Mouse (Mus musculus): ENCODE measurements around the gene Gm5431.
"Not testable (repeated sequence)": the region's sequence is repeated elsewhere in the genome, so short reads cannot be mapped to it uniquely, and the experiment has no call there.

Gene Gm5431

DNA sequence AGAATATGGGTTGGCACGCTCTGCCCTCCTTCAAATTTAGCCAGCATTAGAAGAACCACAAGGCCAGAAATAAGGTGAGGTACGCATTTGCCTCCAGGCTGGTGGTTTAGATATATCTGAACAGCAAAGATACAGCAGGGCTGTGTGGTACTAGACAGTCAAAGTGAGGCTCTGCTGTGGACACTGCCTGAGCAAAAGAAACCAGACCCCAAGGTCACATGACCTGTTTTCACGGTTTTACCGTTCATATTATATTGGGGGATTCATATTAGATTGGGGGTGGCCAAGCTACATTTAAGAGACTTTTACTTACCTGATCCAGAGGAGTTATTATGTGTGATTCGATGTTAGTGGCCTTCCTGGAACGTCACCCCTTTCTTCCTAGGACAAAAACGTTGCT, 31.2 kb downstream of the Gm5431 start:
- no peak for DNase-seq

DNA sequence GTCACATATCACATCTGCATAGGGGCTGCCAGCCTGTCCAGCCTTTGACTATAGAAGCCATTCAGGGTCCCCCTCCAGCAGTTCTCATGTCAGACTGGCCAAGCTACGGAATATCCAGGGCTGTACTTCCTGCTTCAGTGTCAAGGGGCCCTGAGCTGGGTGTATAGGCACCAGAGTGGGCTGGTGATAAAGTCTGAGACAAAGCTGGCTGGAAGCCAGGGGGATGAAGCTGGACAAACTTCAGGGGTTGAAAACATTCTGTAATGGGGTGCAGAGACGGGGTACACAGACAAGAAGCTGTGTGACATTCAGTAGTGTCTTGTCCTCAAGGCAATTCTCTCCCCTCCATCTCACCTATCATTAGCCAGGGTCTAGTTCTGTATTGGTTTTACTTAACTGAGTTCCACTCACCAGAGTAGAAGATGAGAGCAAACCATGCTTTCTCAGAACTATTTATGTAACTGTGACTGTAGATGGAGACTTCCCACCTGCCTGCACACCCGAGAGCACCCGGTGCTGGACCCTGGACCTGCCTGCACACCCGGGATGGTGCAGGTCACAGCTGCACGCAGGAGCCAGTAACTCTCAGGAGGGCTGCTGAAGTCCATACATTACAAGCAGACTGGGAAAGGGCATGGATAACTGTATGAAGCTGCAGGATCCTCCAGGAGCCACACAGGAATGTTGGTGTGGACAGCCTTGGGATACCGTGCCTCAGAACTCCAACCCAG, 32.5 kb downstream of the Gm5431 start:
- no peak for DNase-seq

- DNase-seq: no peak
These were observed 35.5 kb downstream of the Gm5431 start for GRCm38 (mm10) chr11:48866481-48866880.

GRCm38 (mm10) chr11:48863808-48864207, 38.2 kb downstream of the Gm5431 start:
- no peak for DNase-seq

- no peak for DNase-seq
These were observed 39.2 kb downstream of the Gm5431 start for GRCm38 (mm10) chr11:48862784-48863319.

- no peak for DNase-seq
These were observed 43.0 kb downstream of the Gm5431 start for GRCm38 (mm10) chr11:48859014-48859413.

GRCm38 (mm10) chr11:48853474-48854180, 48.4 kb downstream of the Gm5431 start:
- DNase-seq: peak; percentile 91

DNA sequence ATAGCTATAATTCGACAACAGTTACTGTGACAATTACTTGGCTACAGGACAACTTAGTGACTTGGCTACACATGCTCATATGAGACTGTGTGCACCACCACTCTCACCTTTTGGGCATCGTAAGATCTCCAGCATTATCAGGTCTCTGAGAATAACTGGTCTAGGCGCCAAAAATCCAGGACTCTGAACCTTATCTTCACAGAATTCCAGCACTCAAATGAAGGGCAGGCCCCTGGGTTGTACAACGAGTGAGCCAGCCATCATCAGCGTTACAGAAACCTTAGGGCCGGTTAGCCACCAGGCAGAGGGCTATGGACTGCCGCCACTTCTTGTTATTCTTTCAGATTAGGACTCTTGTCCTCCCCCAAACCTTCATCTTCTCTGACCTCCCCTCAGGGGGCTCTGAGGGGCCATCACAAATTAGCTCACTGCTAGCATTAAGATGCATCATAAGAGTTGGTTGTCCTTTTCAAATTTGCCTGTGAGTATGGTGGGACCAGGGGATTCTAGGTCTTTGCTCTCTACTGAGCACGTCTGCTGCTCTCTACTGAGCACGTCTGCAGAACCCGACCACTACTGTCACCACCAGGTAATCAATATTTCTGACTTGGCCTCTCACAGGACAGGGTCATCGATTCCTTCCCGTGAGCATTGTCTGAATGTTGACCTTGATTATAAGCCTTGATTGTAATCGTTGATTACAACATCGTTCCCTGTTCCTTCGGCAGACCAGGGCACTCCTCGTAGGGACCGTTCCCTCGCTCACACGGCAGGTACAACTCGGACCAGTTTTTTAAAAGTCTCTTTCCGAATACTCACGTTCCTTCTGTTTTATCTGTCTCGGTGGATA, 49.2 kb downstream of the Gm5431 start:
- DNase-seq: no peak

GRCm38 (mm10) chr11:48852190-48852589, 49.8 kb downstream of the Gm5431 start:
- no peak for DNase-seq

GRCm38 (mm10) chr11:48851270-48851995, 50.6 kb downstream of the Gm5431 start:
- DNase-seq: no peak

- DNase-seq: no peak
These were observed 51.8 kb downstream of the Gm5431 start for GRCm38 (mm10) chr11:48850240-48850639.

- DNase-seq: no peak
These were observed 55.1 kb downstream of the Gm5431 start for GRCm38 (mm10) chr11:48846881-48847280.

DNA sequence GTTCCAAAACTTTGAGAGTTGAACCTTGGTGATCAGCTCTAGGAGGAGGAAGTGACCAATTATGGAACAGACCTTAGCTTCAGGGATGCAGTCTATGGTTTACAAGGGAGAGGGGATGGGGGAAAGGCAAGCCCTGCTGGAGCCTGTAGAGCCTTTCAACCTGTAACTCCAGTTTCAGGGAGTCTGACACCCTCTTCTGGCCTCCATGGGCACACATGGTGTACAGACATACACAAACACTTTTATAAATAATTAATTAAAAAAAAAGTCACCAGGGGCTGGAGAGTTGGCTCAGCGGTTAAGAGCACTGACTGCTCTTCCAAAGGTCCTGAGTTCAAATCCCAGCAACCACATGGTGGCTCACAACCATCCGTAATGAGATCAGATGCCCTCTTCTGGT, 55.7 kb downstream of the Gm5431 start:
- DNase-seq: not testable (repeated sequence)

DNA sequence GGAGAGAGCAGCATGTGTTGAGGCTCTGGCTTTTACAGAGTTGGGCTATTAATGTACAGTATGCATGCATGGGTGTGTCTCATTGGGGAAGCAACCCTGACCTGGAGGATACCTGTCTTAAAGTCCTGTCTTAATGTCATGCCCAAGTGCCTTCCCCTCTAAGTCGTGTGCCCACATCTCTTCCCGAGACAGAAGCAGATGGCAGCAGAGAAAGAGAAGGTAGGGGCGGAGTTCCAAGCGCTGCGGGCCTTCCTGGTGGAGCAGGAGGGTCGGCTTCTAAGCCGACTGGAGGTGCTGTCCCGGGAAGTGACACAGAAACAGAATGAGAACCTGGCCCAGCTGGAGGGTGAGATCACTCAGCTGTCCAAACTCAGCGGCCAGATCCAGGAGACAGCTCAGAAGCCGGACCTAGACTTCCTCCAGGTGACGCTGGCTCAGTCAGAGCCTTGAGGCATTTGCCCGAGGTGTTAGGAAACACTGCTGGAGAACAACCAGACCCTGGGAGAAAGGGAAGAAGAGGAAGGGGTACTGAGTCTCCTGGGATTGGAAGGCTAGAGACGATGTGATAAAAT, 56.7 kb downstream of the Gm5431 start:
- DNase-seq: no peak

GRCm38 (mm10) chr11:48844309-48844708, 57.7 kb downstream of the Gm5431 start:
- no peak for DNase-seq

DNA sequence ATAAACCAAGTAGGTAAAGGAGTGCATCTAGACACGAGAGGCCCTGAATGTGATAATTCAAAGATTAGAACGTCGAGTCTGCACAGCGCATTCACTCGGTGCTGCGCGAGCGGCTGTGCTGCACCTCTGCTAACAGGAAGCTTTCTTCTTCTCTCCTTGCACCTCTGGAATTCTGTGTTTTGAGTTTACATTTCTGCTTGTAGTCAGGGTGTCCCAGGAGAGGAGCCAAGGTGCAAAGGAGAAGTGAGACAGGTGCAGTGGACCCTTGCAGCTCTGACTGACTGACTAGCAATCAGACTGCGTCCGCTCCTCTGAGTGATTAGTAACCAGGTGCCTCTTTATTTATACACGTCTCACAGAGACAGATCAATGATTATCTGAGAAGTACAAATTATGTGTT, 58.8 kb downstream of the Gm5431 start:
- no peak for DNase-seq

DNA sequence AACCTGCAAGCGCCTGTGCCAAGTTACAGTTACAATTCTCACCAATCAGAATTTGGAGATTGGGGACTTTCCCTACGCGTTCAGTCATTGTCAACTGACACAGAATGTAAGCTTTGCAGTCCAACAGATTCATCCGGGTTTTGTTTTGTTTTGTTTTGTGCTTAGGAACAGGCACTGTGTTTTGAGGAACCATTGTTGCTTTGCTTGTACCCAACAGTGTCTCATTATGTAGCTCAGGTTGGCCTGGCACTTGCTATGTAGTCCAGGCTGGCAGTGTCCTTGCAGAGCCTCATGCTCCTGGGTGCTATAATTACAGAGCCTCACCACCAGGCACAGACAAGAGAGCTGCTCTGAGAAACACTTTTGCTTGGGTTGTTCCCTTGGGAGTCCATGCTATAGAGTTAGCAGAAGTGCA, 59.6 kb downstream of the Gm5431 start:
- DNase-seq: no peak

DNA sequence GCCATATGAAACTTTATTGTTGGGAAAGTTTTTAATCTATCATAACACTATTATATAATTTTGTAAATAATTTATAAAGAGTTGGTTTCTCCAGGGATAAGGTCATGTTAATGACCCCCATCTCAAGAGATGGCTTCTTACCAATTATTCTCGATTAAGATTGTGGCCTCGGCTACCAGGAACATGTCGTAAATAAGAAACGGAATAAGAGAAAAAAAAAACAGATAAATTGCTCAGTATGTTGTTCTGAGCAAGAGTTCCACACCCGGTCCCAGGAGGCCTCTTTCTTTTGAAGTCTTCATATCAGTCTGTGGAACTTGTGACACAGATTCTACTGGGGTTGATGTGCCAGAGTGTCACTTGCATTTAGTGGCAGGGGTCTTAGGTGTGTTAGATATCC, 60.8 kb downstream of the Gm5431 start:
- no peak for DNase-seq

GRCm38 (mm10) chr11:48840805-48841204, 61.2 kb downstream of the Gm5431 start:
- no peak for DNase-seq

DNA sequence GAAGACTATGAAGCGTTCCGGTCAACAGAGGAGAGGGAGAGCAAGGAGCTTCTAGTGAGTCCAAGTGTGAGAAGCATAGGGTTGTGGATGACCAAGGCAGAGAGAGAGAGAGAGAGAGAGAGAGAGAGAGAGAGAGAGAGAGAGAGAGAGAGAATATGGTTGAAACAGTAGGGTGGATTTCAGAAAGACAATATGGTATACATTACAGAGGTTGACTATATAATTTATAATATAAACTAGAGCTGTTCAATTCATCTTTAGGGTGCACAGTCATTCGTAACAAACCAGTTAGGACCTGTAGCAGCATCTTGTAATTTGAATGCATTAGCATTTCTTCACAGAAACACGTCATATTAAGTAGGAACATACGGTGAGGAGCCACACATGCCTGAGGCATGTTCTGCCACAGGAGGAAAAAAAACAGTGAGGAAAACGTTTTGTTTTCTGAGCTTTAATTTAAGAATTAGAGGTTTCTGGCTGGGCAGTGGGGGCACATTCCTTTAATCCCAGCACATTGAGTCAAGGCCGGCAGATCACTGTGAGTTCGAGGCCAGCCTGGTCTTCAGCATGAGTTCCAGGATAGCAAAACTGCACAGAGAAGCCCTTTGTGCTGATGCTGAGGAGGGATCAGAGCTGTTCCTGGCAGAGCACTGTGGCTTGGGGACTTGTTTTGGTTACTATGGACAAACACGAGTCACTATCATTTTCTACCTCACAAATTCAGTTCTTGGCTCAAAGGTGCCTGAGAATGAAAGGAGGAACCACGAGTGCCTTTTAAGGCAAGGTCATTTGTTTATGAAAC, 62.9 kb downstream of the Gm5431 start:
- DNase-seq: no peak

DNA sequence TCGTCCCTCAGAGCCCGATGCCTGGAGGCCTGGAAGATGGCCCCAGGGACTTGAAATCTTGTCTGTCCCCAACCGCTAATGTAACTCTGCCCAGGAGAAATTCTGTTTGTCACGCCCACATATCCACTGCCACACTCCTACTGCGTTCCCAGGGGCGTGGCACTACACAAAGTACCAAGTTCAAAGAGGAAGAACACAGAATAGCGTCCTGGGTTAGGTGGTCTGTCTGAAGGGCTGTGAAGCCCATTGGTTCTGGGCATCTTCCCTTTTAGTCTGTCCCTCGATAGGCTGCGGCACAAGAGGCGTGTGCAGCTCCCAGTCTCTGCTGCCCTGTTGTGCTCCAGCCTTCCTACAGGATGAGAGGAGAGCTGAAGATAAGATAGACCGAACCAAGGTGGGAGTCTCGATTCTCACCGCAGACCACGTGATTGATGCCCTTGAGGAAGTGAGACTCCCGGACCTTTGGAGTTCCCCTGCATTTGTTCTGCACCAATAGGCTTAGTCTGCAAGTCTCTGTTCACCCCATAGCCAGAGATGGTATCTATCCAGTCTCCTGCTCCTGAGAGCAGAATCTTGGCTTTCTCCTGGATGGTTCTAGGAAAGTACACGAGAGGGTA, 63.7 kb downstream of the Gm5431 start:
- DNase-seq: peak; percentile 20

Data from right cerebral cortex, postnatal 25 days (tissue).